Mouse (Mus musculus): ENCODE measurements at regions not wholly inside any gene's neighbourhood (a gene's known extent, or its start where the extent isn't known, plus 50 kb on each side); places are given as distances from the start of the nearest gene placed in this dataset.

- peak; percentile 50 for DNase-seq
These were observed 135.6 kb downstream of the 2410131K14Rik start for GRCm38 (mm10) chr5:118380422-118381293.

GRCm38 (mm10) chr5:118381294-118381675 lies 136.3 kb downstream of the 2410131K14Rik start:
- DNase-seq = peak; percentile 71

- peak; percentile 39 for DNase-seq
These were observed 141.1 kb downstream of the 2410131K14Rik start for GRCm38 (mm10) chr5:118386126-118386525.

- DNase-seq = no peak
These were observed 143.4 kb downstream of the 2410131K14Rik start for GRCm38 (mm10) chr5:118388419-118388818.

GRCm38 (mm10) chr5:118390691-118391373 lies 145.8 kb downstream of the 2410131K14Rik start:
- no peak for DNase-seq

GRCm38 (mm10) chr5:118392932-118393487 lies 148.0 kb downstream of the 2410131K14Rik start:
- no peak for DNase-seq

- DNase-seq = no peak
These were observed 149.0 kb downstream of the 2410131K14Rik start for GRCm38 (mm10) chr5:118394051-118394450.

GRCm38 (mm10) chr5:118396004-118396725 lies 151.1 kb downstream of the 2410131K14Rik start:
- peak; percentile 51 for DNase-seq

- no peak for DNase-seq
These were observed 155.9 kb downstream of the 2410131K14Rik start for GRCm38 (mm10) chr5:118400926-118401325.

GRCm38 (mm10) chr5:118404398-118404797 lies 156.1 kb upstream of the Med13l start:
- no peak for DNase-seq

GRCm38 (mm10) chr5:118405421-118405820 lies 155.1 kb upstream of the Med13l start:
- no peak for DNase-seq

GRCm38 (mm10) chr5:118407451-118407850 lies 153.0 kb upstream of the Med13l start:
- no peak for DNase-seq

GRCm38 (mm10) chr5:118407973-118408372 lies 152.5 kb upstream of the Med13l start:
- no peak for DNase-seq

GRCm38 (mm10) chr5:118408826-118409225 lies 151.7 kb upstream of the Med13l start:
- no peak for DNase-seq

- peak; percentile 58 for DNase-seq
These were observed 146.8 kb upstream of the Med13l start for GRCm38 (mm10) chr5:118413428-118414282.

- no peak for DNase-seq
These were observed 141.0 kb upstream of the Med13l start for GRCm38 (mm10) chr5:118419344-118420037.

- no peak for DNase-seq
These were observed 138.3 kb upstream of the Med13l start for GRCm38 (mm10) chr5:118421884-118422821.

GRCm38 (mm10) chr5:118424177-118424576 lies 136.3 kb upstream of the Med13l start:
- no peak for DNase-seq

GRCm38 (mm10) chr5:118424764-118425568 lies 135.5 kb upstream of the Med13l start:
- peak; percentile 57 for DNase-seq

All from gastrocnemius, postnatal 10 days (tissue).